Mouse (Mus musculus) thymus, adult 2 months (tissue): ENCODE results near the gene Tra2b. TPM values are rescaled to one million over a fixed set of nuclear protein-coding genes. Genes with fewer than 3 reads are reported as not detected.
"Not testable (repeated sequence)": the region's sequence is repeated elsewhere in the genome, so short reads cannot be mapped to it uniquely, and the experiment has no call there.

ENCODE experiments used
- DNase-seq: peaks from one replicate; pipeline ENCODE4 v3.0.0; 2021
- H3K27ac ChIP-seq: fragments of 200-500 bp; 2 replicates; pipeline ENCODE4 v1.5.1; 2012; ENCODE audit warnings: low read length, control low read depth; ENCODE audit not compliant: control insufficient read depth, insufficient read depth
- H3K27me3 ChIP-seq: fragments of 200-500 bp; 2 replicates; pipeline ENCODE4 v1.6.1; 2012; ENCODE audit warnings: mild to moderate bottlenecking, low read length, moderate library complexity, mixed read lengths; ENCODE audit not compliant: control insufficient read depth, insufficient read depth
- H3K36me3 ChIP-seq: fragments of 200-500 bp; 2 replicates; pipeline ENCODE4 v1.6.1; 2012; ENCODE audit warnings: mild to moderate bottlenecking, low read length, moderate library complexity; ENCODE audit not compliant: control insufficient read depth, insufficient read depth
- H3K4me1 ChIP-seq: fragments of 200-500 bp; replicated peaks from 2 replicates; pipeline ENCODE4 v1.6.1; 2012; ENCODE audit warnings: low read length; ENCODE audit not compliant: control insufficient read depth, insufficient read depth
- H3K4me3 ChIP-seq: fragments of 200-500 bp; 2 replicates; pipeline ENCODE4 v1.5.1; 2012; ENCODE audit warnings: mild to moderate bottlenecking, low read length, control low read depth, moderate library complexity; ENCODE audit not compliant: control insufficient read depth, insufficient read depth
- CTCF ChIP-seq: fragments of 200-500 bp; IDR thresholded peaks from 2 replicates; pipeline ENCODE4 v1.5.1; 2012; ENCODE audit warnings: mild to moderate bottlenecking, control low read depth, low read length, moderate library complexity, borderline replicate concordance; ENCODE audit not compliant: control insufficient read depth, poor library complexity, insufficient read depth; ENCODE audit errors: extremely low read depth
- POLR2A ChIP-seq: fragments of 200-500 bp; IDR thresholded peaks from 2 replicates; pipeline ENCODE4 v1.6.1; 2012; ENCODE audit warnings: mild to moderate bottlenecking, low read length, control low read depth, moderate library complexity; ENCODE audit not compliant: control insufficient read depth, poor library complexity, insufficient read depth; ENCODE audit errors: extremely low read depth
- WGBS: fragments of 180-500 bp; shearing (Covaris S2); methylation state at CpG from one replicate; pipeline ENCODE4 v1.1.7; 2018; 5-methylcytosine and 5-hydroxymethylcytosine counted together
- polyA plus RNA-seq: library from polyadenylated mRNA; depleted of rRNA; stranded (reverse); fragments of >200 nt; gene quantifications from 2 replicates; pipeline ENCODE4 v1.2.3, GENCODE M21; 2012

The Tra2b gene
- polyA plus RNA-seq, 1 experiment = 67.9 TPM

DNA sequence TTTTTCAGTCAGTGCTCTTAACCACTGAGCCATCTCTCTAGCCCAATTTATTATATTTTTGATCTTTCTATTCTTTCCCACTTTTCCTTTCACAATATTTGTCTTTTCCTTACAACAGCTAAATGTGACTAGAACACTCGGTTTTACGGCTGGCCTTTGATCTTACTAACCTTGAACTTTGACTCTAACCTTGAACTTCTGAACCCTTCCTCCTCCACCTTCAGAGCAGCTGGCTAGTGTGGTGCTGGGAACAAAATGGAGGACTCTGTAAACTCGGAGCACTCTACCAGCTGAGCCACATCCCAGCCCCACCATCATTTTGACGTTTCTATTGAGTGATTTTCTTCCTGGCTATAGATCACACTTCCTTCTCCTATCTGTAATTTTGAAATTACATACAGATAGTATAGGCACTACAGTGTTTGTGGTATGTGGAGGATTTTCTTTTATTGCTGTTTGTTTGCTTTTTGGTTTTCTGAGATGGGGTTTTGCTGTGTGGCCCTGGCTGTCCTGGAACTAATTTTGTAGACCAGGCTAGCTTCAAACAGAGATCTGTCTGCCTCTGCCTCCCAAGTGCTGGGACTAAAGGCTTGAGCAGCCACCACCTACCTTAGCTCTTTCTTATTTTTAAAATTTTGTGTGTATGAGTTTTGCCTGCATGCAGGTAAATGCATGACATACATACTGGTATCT is 26.7 kb downstream of the Tra2b start:
- Histone ChIP-seq H3K36me3 (peaks cover 27% of the 10 kb centered on the region), H3K27ac (no peak overlapping the region), H3K4me3 (no peak overlapping the region), H3K27me3 (no peaks in the 10 kb centered on the region), H3K4me1 (no peaks in the 10 kb centered on the region)
- 68% methylated on average over 4 of the region's 4 CpGs for WGBS
- TF ChIP-seq POLR2A (no peak), CTCF (no peak)
- no peak for DNase-seq

- not testable (repeated sequence) for H3K27me3 ChIP-seq, H3K4me3 ChIP-seq, DNase-seq, H3K27ac ChIP-seq, H3K4me1 ChIP-seq
- WGBS = 86% methylated on average over 4 of the region's 4 CpGs
- H3K36me3 ChIP-seq = peaks cover 21% of the 10 kb centered on the region
Observed at GRCm38 (mm10) chr16:22238402-22238801, 27.4 kb downstream of the Tra2b start.

DNA sequence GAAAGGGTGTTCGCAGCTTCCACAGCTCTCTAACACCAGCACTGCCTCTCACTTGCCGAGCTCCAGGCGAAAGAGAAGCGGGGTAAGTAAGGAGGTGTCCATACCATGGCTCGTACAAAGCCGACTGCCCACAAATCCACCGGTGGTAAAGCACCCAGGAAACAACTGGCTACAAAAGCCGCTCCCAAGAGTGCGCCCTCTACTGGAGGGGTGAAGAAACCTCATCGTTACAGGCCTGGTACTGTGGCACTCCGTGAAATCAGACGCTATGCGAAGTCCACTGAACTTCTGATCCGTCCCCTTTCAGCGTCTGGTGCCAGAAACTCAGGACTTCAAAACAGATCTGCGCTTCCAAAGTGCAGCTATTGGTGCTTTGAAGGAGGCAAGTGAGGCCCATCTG is 29.0 kb downstream of the Tra2b start:
- Histone ChIP-seq H3K27ac (no peak overlapping the region), H3K36me3 (peaks cover 7% of the 10 kb centered on the region; the same call in 1 of the 2 replicates), H3K4me3 (no peak overlapping the region), H3K4me1 (no peaks in the 10 kb centered on the region), H3K27me3 (no peaks in the 10 kb centered on the region)
- 95% methylated on average over 16 of the region's 16 CpGs for WGBS
- TF ChIP-seq POLR2A = no peak
- TF ChIP-seq CTCF = peak; percentile 43; the same call in 1 of the 2 replicates
- no peak for DNase-seq

- TF ChIP-seq POLR2A = no peak
- TF ChIP-seq CTCF = no peak
Observed at GRCm38 (mm10) chr16:22234535-22234934, 31.3 kb downstream of the Tra2b start.

GRCm38 (mm10) chr16:22230276-22230675 is 35.5 kb downstream of the Tra2b start:
- not testable (repeated sequence) for H3K36me3 ChIP-seq, H3K4me3 ChIP-seq, H3K27ac ChIP-seq, H3K4me1 ChIP-seq, DNase-seq, H3K27me3 ChIP-seq
- 93% methylated on average over 16 of the region's 16 CpGs for WGBS

More at GRCm38 (mm10) chr16:22234535-22234934, 31.3 kb downstream of the Tra2b start:
- DNase-seq = no peak
- H3K27ac ChIP-seq = no peak overlapping the region
- no peak overlapping the region for H3K4me3 ChIP-seq
- no peaks in the 10 kb centered on the region for H3K27me3 ChIP-seq
- no peaks in the 10 kb centered on the region for H3K4me1 ChIP-seq
- 94% methylated on average over 6 of the region's 6 CpGs for WGBS
- H3K36me3 ChIP-seq = no peaks in the 10 kb centered on the region

GRCm38 (mm10) chr16:22203501-22203900 is 62.3 kb downstream of the Tra2b start:
- Histone ChIP-seq H3K4me1 (no peaks in the 10 kb centered on the region), H3K36me3 (no peaks in the 10 kb centered on the region), H3K4me3 (no peak overlapping the region), H3K27me3 (no peaks in the 10 kb centered on the region), H3K27ac (no peak overlapping the region)
- no peak for DNase-seq
- no peak for TF ChIP-seq POLR2A
- WGBS = 100% methylated on average over 1 of the region's 1 CpGs

- Histone ChIP-seq H3K36me3 (no peaks in the 10 kb centered on the region), H3K27me3 (no peaks in the 10 kb centered on the region), H3K4me1 (no peaks in the 10 kb centered on the region), H3K27ac (no peak overlapping the region), H3K4me3 (no peak overlapping the region)
- WGBS = 74% methylated on average over 3 of the region's 3 CpGs
- no peak for TF ChIP-seq POLR2A
- no peak for DNase-seq
Observed at GRCm38 (mm10) chr16:22201858-22202257, 63.9 kb downstream of the Tra2b start.
